Mouse (Mus musculus) stomach, adult 2 months (tissue): ENCODE data around the gene Igfbp3. TPM values are rescaled to one million over a fixed set of nuclear protein-coding genes. Genes with fewer than 3 reads are reported as not detected.

Experiments used
- polyA plus RNA-seq: library from polyadenylated mRNA; depleted of rRNA; stranded (reverse); fragments of >200 nt; gene quantifications from 2 replicates; pipeline ENCODE4 v1.2.3, GENCODE M21; 2012; rRNA removed

The Igfbp3 gene
- polyA plus RNA-seq = 34.7 and 43.8 TPM in 2 replicates

DNA sequence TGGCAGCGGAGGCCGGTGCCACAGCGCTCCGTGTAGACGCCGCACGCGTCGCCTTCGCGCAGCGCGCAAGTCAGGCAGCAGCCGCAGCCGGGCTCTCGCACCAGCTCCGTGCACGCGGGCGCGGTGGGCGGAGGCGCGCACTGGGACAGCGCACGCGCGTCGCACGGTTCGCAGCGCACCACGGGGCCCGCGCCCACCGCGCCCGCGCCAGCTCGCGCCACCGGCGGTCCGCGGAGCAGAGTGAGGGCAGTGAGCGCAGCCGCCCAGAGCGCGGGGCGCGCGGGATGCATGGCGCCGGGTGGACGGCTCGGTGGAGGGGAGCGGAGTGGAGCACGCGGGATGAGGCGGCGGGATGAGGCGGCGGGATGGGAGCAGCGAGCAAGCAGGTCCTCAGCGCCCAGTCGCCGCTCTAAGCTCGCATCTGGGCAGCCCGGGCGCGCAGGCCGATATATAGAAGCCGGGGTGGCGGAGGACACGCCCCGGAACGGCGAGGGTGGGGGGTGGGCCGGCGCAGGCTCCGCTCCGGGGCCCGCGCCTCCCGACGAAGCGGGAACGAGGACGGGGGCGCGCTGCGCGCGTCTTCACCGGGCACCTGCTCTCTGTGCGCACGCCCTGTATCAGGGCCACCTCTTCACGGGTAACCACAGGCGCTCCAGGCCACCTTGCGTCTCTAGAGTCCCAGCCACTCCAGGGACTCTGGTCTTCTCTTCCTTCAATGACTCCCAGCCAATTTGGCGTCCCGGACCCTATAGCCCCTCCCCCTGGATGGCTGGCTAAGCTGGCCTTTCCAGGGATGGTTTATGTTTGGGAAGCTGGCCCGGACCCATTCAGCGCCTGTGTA, at the start of gene Igfbp3:
Gene Igfbp3 (minus strand): TSS at position 423 of the 841 bp plus-strand sequence.

DNA sequence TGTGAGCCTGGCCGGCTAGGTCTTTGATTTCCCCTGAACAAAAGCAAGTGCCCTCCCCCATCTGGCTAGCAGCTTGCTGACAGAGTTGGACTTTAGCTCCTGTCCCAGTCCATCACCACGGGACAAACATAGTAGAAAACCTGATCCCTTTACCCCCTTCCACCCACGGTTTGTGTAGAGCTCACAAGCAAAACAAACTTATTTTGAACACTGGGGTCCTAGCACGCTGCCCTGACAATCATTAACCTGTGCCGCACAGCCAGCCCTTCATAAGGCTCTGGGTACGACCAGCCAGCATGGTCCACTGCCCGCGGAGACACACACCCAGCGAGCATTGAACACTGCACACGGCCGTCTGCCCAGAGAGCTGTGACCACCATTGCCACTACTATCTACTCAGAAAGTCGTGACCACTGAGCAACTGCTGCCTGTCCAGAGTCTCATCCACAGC, 16.2 kb downstream of the Igfbp3 start, which contains the start of gene Igfbp1:
Gene Igfbp1 (plus strand): TSS at position 292 of the 451 bp plus-strand sequence.

DNA sequence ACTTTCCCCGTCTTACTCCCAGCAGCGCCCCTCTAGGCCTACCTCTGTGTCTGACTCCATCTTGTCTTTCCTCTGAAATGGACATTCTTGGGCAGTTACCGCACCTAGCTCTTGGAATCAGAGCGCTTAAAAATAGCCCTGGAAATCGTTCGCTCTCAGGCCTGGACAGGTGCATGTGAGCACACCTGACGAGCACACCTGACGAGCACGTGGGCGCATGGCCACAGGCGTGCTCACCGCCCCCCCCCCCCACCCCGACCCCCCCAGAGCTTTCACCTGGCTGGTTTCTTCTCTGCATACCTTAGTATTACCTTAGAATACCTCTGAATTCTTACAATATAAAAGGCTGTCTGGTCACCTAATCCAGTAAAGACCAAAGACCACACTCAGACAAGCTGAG, 25.3 kb downstream of the Igfbp3 start, which contains the start of gene Gm11985:
Gene Gm11985 (minus strand): TSS at position 101 of the 400 bp plus-strand sequence.

Other genes with a start within 250 kb of the Igfbp3 start
- gene Adcy1, start 150.4 kb downstream of the Igfbp3 start, polyA plus RNA-seq = 0.59 and 0.67 TPM in 2 replicates
- not detected in 2 replicates for gene Gm11985, start 25.4 kb downstream of the Igfbp3 start, polyA plus RNA-seq
- gene Igfbp1, start 16.1 kb downstream of the Igfbp3 start, polyA plus RNA-seq = 0.05 TPM in 1 of 2 replicates, not detected in the other